ENCODE assay signal across 10 mouse cellular contexts in genomic region chr2:166608509-166608908, GRCm38 (mm10).
DNase-seq lines count a peak whose midpoint lies in the region; ATAC-seq and TF ChIP-seq lines count a peak whose summit lies in the region.
"Had no signal": no experiment of that assay in that cellular context is flagged by ENCODE, and none has a peak within 500 bp of the region (broad histone marks: within the 10 kb centered on the region; RNA-seq: fewer than 3 reads in every experiment).

No protein-coding gene starts in this region.

- H3K9ac ChIP-seq in heart, adult 2 months (ENCODE audit: low read depth, low read length), result no peak overlapping the region
- H3K9ac ChIP-seq in heart, embryonic 16.5 days (ENCODE audit: low read length), result no peak overlapping the region

- no peak for TF ChIP-seq EP300 in heart, adult 2 months (IDR thresholded peaks at IDR 0.05; ENCODE audit: insufficient read depth, low read depth, low read length)

- intact Hi-C loops in heart, adult 2 months (cut with DNase I), result loop anchor here (5.0 to 10.0 kb wide), 2 partner anchors 56 to 104 kb away; partner anchors contain the start of gene Prex1

- H3K4me1 ChIP-seq in heart, embryonic 10.5 days, result peaks cover 60% of the 10 kb centered on the region
- H3K4me1 ChIP-seq in heart, adult 2 months (ENCODE audit: control insufficient read depth, insufficient read depth, low read length), result peaks cover 18% of the 10 kb centered on the region
- peaks cover 20% of the 10 kb centered on the region for H3K4me1 ChIP-seq in heart, embryonic 16.5 days (ENCODE audit: control insufficient read depth, insufficient read depth, low read length)
- H3K4me1 ChIP-seq in cerebellum, adult 2 months (ENCODE audit: control insufficient read depth, insufficient read depth, low read length), result no peaks in the 10 kb centered on the region; the same call in 1 of the 2 replicates

- H3K4me3 ChIP-seq in heart, embryonic 10.5 days, result no peak overlapping the region
- no peak overlapping the region for H3K4me3 ChIP-seq in heart, adult 2 months
- H3K4me3 ChIP-seq in heart, embryonic 16.5 days (ENCODE audit: low read length), result no peak overlapping the region
- H3K4me3 ChIP-seq in cerebellum, adult 2 months (replicated peaks; ENCODE audit: insufficient read depth, low read depth, low read length), result no peak overlapping the region

- TF ChIP-seq CTCF in heart, adult 2 months (IDR thresholded peaks at IDR 0.05), result no peak
- no peak for TF ChIP-seq CTCF in cerebellum, adult 2 months (IDR thresholded peaks at IDR 0.05; ENCODE audit: borderline replicate concordance, insufficient read depth, low read depth, low read length)

- H3K27ac ChIP-seq in heart, embryonic 10.5 days, result peak overlapping the region; percentile 71; the same call in 1 of the 2 replicates
- H3K27ac ChIP-seq in heart, adult 2 months, result no peak overlapping the region; the same call in 1 of the 2 replicates
- H3K27ac ChIP-seq in heart, embryonic 16.5 days (ENCODE audit: low read length), result peak overlapping the region; percentile 30
- H3K27ac ChIP-seq in cerebellum, adult 2 months (ENCODE audit: insufficient read depth, low read length), result no peak overlapping the region

- H3K36me3 ChIP-seq in heart, embryonic 10.5 days, result peaks cover 11% of the 10 kb centered on the region
- H3K36me3 ChIP-seq in heart, adult 2 months (ENCODE audit: control insufficient read depth, insufficient read depth, low read length), result no peaks in the 10 kb centered on the region
- H3K36me3 ChIP-seq in heart, embryonic 16.5 days (ENCODE audit: control insufficient read depth, insufficient read depth), result no peaks in the 10 kb centered on the region

- 18% methylated on average over 8 of the region's 8 CpGs for WGBS in heart, embryonic 10.5 days
- WGBS in heart, adult 2 months, result 30% methylated on average over 8 of the region's 8 CpGs
- 34% methylated on average over 8 of the region's 8 CpGs for WGBS in heart, embryonic 16.5 days
- WGBS in cerebellum, adult 2 months, result 45% methylated on average over 8 of the region's 8 CpGs

- no peak for TF ChIP-seq POLR2A in heart, adult 2 months (IDR thresholded peaks at IDR 0.05; ENCODE audit: insufficient read depth, low read depth, low read length)
- TF ChIP-seq POLR2A in cerebellum, adult 2 months (IDR thresholded peaks at IDR 0.05; ENCODE audit: borderline replicate concordance, insufficient read depth, low read length), result no peak

- H3K4me2 ChIP-seq in heart, embryonic 16.5 days (ENCODE audit: low read depth, low read length), result no peak overlapping the region

- no peak for DNase-seq in heart, embryonic 10.5 days (ENCODE audit: low spot score)
- DNase-seq in heart, adult 2 months, result no peak
- DNase-seq in retina, postnatal 1 day, result peak; percentile 28
- DNase-seq in retina, embryonic 14.5 days (ENCODE audit: low spot score), result no peak
- no peak for DNase-seq in B cell, adult 2 months
- DNase-seq in thymus, postnatal 14 days, result no peak
- DNase-seq in cerebellum, adult 2 months, result no peak
- DNase-seq: lung, adult 18-20 months; right cerebral cortex, postnatal 14 days had no signal

- ATAC-seq in heart, embryonic 16.5 days (replicated peaks; ENCODE audit: extremely low read depth, insufficient read depth, low FRiP score), result peak; percentile 21

- no peaks in the 10 kb centered on the region for H3K9me3 ChIP-seq in heart, embryonic 10.5 days
- H3K9me3 ChIP-seq in heart, embryonic 16.5 days (replicated peaks; ENCODE audit: control insufficient read depth, low read length), result no peaks in the 10 kb centered on the region

- H3K79me2 ChIP-seq in heart, adult 2 months (replicated peaks; ENCODE audit: control insufficient read depth, insufficient read depth, low read length), result no peaks in the 10 kb centered on the region

- no peaks in the 10 kb centered on the region for H3K27me3 ChIP-seq in heart, embryonic 10.5 days (ENCODE audit: insufficient read depth, poor library complexity, severe bottlenecking)
- no peaks in the 10 kb centered on the region for H3K27me3 ChIP-seq in heart, adult 2 months (ENCODE audit: control insufficient read depth, insufficient read depth, low read length)
- H3K27me3 ChIP-seq in heart, embryonic 16.5 days (ENCODE audit: control insufficient read depth, insufficient read depth, low read length), result no peaks in the 10 kb centered on the region
- H3K27me3 ChIP-seq in cerebellum, adult 2 months (ENCODE audit: control insufficient read depth, insufficient read depth, low read length), result no peaks in the 10 kb centered on the region

Comparison
In these comparisons a context has a peak if more than half of its experiments do, and no peak if none do; other contexts are left out.
1. H3K27ac ChIP-seq: peak in heart, embryonic 10.5 days (single experiment) and heart, embryonic 16.5 days (single experiment); none in heart, adult 2 months (single experiment) and cerebellum, adult 2 months (single experiment).